Mouse (Mus musculus) stomach, adult 2 months (tissue): ENCODE measurements around the gene Pdss1. TPM values are rescaled to one million over a fixed set of nuclear protein-coding genes. Genes with fewer than 3 reads are reported as not detected.

Experiments used
- polyA plus RNA-seq: library from polyadenylated mRNA; depleted of rRNA; stranded (reverse); fragments of >200 nt; gene quantifications from 2 replicates; pipeline ENCODE4 v1.2.3, GENCODE M21; 2012; rRNA removed

The Pdss1 gene
- 4.6 TPM in 2 replicates for polyA plus RNA-seq

DNA sequence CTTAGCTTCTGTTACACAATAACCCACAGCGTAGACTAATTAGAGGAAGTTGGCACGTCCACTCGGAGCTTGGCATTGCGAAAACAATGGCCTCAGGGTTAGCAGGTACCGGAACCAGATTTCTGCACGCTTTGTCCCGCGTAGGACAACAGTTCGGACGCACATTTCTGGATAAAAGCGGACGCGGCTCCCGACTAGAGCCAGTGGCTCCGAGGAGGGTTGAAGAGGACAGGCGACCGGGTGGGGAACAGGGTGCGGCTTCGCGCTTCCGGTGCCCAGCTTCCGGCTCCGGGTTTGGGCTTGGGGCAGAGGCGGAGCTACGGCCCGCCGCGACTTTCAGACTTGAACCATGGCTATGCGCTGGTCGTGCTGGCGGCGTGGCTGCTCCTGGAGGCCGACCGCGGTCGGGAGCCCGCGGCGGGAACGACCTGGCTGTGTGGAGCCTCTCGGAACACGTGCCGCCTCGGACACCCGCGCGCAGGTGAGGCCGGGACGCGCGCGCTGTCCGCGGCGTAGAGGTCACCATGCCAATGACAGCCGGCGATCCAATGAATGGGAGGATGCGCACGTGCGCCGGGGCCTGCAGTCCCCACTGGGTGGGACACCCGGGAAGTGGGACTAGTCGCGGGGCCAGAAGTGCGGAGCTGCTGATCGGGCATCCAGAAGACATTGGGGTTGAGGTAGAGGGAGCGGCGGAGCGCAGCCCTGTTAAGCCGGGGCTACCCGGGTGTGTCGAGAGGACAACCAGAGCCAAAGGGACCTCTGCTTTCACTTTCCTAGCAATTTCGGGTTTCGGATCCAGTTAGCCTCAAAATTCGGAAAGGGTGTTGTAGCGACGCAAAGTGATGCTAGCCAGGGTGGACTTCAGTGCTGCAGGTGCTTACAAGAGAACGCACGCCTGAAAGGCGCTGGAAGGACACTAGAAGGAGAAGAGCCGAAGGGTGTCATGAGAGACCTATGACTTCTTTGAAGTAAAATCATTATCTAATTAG is at the start of gene Pdss1:
Gene Pdss1 (plus strand): TSS at position 241 of the 992 bp plus-strand sequence.

Other genes with a start within 250 kb of the Pdss1 start
- gene Apbb1ip, start 121.4 kb upstream of the Pdss1 start, polyA plus RNA-seq: 0.35 and 0.69 TPM in 2 replicates
- gene Abi1, start 144.7 kb downstream of the Pdss1 start, polyA plus RNA-seq: 39.0 and 51.1 TPM in 2 replicates
- 2.7 and 4.4 TPM in 2 replicates for gene Acbd5, start 172.6 kb downstream of the Pdss1 start, polyA plus RNA-seq